Mouse (Mus musculus) lung, embryonic 14.5 days (tissue): ENCODE results near the gene Gkn3. TPM values are rescaled to one million over a fixed set of nuclear protein-coding genes. Genes with fewer than 3 reads are reported as not detected.
A peak's percentile ranks its signal among the peaks of the same experiment; 100 is the strongest.

ENCODE experiments used
- ATAC-seq: fragments of 200-750 bp; cut with Nextera tagmentation; 2 replicates; pipeline ENCODE4 v1.8.0; 2017; ENCODE audit warnings: mild to moderate bottlenecking, moderate TSS enrichment, moderate library complexity; ENCODE audit not compliant: insufficient read depth
- DNase-seq: peaks from one replicate; pipeline ENCODE4 v3.0.0-alpha.2; 2015
- H3K27ac ChIP-seq: fragments of 300-500 bp; sonication (generic); 2 replicates; pipeline ENCODE4 v1.5.1; 2014; ENCODE audit warnings: low read depth, mild to moderate bottlenecking, moderate library complexity
- H3K27me3 ChIP-seq: fragments of 300-500 bp; sonication (generic); 2 replicates; pipeline ENCODE4 v1.6.1; 2014; ENCODE audit warnings: low read length, control low read depth; ENCODE audit not compliant: insufficient read depth
- H3K36me3 ChIP-seq: fragments of 300-500 bp; sonication (generic); 2 replicates; pipeline ENCODE4 v1.6.1; 2014; ENCODE audit warnings: control low read depth; ENCODE audit not compliant: insufficient read depth
- H3K4me1 ChIP-seq: fragments of 300-500 bp; sonication (generic); 2 replicates; pipeline ENCODE4 v1.6.1; 2014; ENCODE audit warnings: antibody characterized with exemption, control low read depth; ENCODE audit not compliant: insufficient read depth
- H3K4me2 ChIP-seq: fragments of 300-500 bp; sonication (generic); 2 replicates; pipeline ENCODE4 v1.6.1; 2014; ENCODE audit warnings: mild to moderate bottlenecking
- H3K4me3 ChIP-seq: fragments of 300-500 bp; sonication (generic); 2 replicates; pipeline ENCODE4 v1.5.1; 2014; ENCODE audit warnings: low read depth, low read length
- H3K9ac ChIP-seq: fragments of 300-500 bp; sonication (generic); 2 replicates; pipeline ENCODE4 v1.6.1; 2014
- H3K9me3 ChIP-seq: fragments of 300-500 bp; sonication (generic); 2 replicates; pipeline ENCODE4 v1.6.1; 2016; ENCODE audit warnings: low read depth, low read length, control low read depth
- CTCF ChIP-seq: IDR thresholded peaks from 2 replicates; pipeline ENCODE4 v1.5.1; 2016; ENCODE audit warnings: antibody characterized with exemption, low read depth
- WGBS: fragments of 180-500 bp; shearing (Covaris S2); extraction: QIAGEN DNeasy Blood & Tissue Kit; methylation state at CpG from one replicate; pipeline ENCODE4 v1.1.7; 2014; 5-methylcytosine and 5-hydroxymethylcytosine counted together
- polyA plus RNA-seq: library from polyadenylated mRNA; unstranded; fragments of >200 nt; fragmentation: Nextera tagmentation; extraction: Ambion mirVana; gene quantifications from 2 replicates; pipeline ENCODE4 v1.2.1, GENCODE M21; 2014

Gkn3 gene
- polyA plus RNA-seq, 1 experiment from 2014 or later = 2.3 TPM

GRCm38 (mm10) chr6:87422304-87422703 lies 33.6 kb upstream of the Gkn3 start:
- Histone ChIP-seq H3K9ac (no peak overlapping the region), H3K27me3 (no peaks in the 10 kb centered on the region), H3K36me3 (no peaks in the 10 kb centered on the region), H3K4me1 (no peaks in the 10 kb centered on the region), H3K4me2 (no peak overlapping the region), H3K27ac (no peak overlapping the region), H3K9me3 (no peaks in the 10 kb centered on the region), H3K4me3 (no peak overlapping the region)
- DNase-seq (no peak), ATAC-seq (no peak)
- 43% methylated on average over 7 of the region's 7 CpGs for WGBS
- no peak for TF ChIP-seq CTCF

- Histone ChIP-seq H3K4me2 (no peak overlapping the region), H3K27me3 (no peaks in the 10 kb centered on the region), H3K9me3 (no peaks in the 10 kb centered on the region), H3K9ac (no peak overlapping the region), H3K4me3 (no peak overlapping the region), H3K36me3 (no peaks in the 10 kb centered on the region), H3K27ac (no peak overlapping the region), H3K4me1 (no peaks in the 10 kb centered on the region)
- ATAC-seq (no peak), DNase-seq (no peak)
- no peak for TF ChIP-seq CTCF
- 36% methylated on average over 3 of the region's 3 CpGs for WGBS
Measured at GRCm38 (mm10) chr6:87412011-87412410, 23.3 kb upstream of the Gkn3 start.

GRCm38 (mm10) chr6:87401456-87401855 lies 12.7 kb upstream of the Gkn3 start:
- no peaks in the 10 kb centered on the region for H3K36me3 ChIP-seq
- H3K9me3 ChIP-seq = no peaks in the 10 kb centered on the region
- DNase-seq (no peak), ATAC-seq (no peak)
- no peak for TF ChIP-seq CTCF
- no peak overlapping the region for H3K9ac ChIP-seq
- no peak overlapping the region for H3K4me3 ChIP-seq
- no peaks in the 10 kb centered on the region for H3K4me1 ChIP-seq
- H3K27me3 ChIP-seq = no peaks in the 10 kb centered on the region
- WGBS = 46% methylated on average over 6 of the region's 6 CpGs
- no peak overlapping the region for H3K4me2 ChIP-seq
- H3K27ac ChIP-seq = no peak overlapping the region

GRCm38 (mm10) chr6:87399886-87400566 lies 11.3 kb upstream of the Gkn3 start:
- H3K4me1 ChIP-seq = no peaks in the 10 kb centered on the region
- no peaks in the 10 kb centered on the region for H3K27me3 ChIP-seq
- peak; percentile 15 for DNase-seq
- no peaks in the 10 kb centered on the region for H3K9me3 ChIP-seq
- H3K4me2 ChIP-seq = no peak overlapping the region
- H3K36me3 ChIP-seq = no peaks in the 10 kb centered on the region
- H3K9ac ChIP-seq = no peak overlapping the region
- 53% methylated on average over 4 of the region's 4 CpGs for WGBS
- TF ChIP-seq CTCF = no peak
- H3K4me3 ChIP-seq = no peak overlapping the region
- no peak overlapping the region for H3K27ac ChIP-seq
- no peak for ATAC-seq

DNA sequence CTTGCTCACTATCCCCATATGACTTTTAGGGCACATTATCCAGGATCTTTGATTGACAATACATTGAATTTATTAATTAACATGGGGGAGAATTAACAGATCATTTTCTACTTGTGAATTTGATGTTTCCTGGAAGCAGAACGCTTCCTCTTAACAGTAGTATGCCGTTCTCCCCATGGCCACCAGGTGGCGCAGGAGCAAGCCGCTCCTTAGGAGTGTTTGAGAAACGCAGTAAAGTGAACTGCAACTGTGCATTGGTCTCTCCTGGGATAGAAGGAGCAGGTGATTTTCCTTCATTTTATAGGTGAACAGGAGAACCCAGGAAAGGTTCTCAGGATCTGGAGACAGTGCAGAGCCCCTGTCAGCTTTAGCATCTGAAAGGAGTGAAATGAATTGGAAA lies 10.4 kb upstream of the Gkn3 start:
- ATAC-seq (no peak), DNase-seq (peak; percentile 93)
- TF ChIP-seq CTCF = peak; percentile 97
- Histone ChIP-seq H3K27ac (no peak overlapping the region), H3K9ac (no peak overlapping the region), H3K4me1 (no peaks in the 10 kb centered on the region), H3K4me2 (no peak overlapping the region), H3K4me3 (no peak overlapping the region), H3K27me3 (no peaks in the 10 kb centered on the region), H3K9me3 (no peaks in the 10 kb centered on the region), H3K36me3 (no peaks in the 10 kb centered on the region)
- 3% methylated on average over 5 of the region's 5 CpGs for WGBS

DNA sequence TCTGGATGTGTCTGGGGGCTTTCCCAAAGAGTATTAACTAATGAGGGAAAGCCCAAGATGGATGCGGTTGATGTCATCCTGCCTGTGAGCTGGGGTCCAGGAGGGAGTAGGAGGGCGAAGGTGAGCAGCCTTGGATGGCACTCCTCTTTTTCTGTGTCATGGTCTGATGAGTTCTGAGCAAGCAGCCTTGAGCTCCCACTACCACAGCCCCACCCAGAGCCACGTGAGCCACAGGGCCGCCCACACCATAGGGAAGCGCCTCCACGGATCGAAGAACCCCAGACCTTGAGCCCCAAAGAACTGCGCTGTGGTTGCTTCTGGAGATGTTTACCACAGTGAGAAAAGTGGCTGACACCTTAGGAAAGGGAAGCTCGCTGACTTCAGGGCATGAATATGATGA lies 6.0 kb upstream of the Gkn3 start:
- 0 out of 2 replicates have a peak, but pooled peaks cover 3% of the 10 kb centered on the region for H3K4me1 ChIP-seq
- DNase-seq (no peak), ATAC-seq (no peak)
- no peak overlapping the region for H3K9ac ChIP-seq
- H3K4me3 ChIP-seq = no peak overlapping the region
- no peaks in the 10 kb centered on the region for H3K36me3 ChIP-seq
- no peaks in the 10 kb centered on the region for H3K9me3 ChIP-seq
- H3K4me2 ChIP-seq = no peak overlapping the region
- H3K27ac ChIP-seq = no peak overlapping the region
- no peaks in the 10 kb centered on the region for H3K27me3 ChIP-seq
- WGBS = 83% methylated on average over 9 of the region's 9 CpGs
- TF ChIP-seq CTCF = no peak

DNA sequence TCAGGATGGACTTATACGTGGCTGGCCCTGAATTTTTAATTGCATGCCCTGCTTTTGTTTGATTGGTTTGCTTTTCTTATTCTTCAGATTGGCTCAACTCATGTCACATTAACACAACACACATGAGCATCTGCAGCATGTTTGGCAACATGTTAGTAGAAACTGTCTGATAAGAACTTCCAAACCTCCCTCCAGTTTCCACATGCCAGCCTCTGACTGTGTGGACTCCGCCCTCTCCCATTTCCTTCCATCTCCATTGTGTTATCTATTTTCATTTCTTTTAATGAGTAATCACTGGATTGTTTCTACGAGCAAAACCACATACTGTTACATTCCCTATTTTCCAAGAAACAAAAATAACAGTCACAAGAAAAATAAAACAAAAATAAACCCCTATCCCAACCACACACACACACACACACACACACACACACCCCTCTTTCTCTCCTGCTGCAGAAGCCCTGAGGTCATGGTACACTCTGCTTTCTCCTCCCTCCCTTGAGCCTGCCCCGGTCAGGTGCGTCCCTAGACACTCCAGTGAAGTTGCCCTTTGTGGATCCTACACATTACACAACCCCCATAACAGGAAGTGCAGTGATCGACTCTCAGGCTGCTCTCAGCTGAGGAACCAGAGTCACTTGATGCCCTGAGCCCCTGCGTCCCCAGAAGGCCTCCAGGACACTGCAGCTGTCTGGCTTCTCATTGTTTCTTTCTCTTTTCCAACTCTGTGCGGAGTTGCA lies 4.9 kb upstream of the Gkn3 start:
- Histone ChIP-seq H3K27me3 (no peaks in the 10 kb centered on the region), H3K4me3 (no peak overlapping the region), H3K36me3 (no peaks in the 10 kb centered on the region), H3K9ac (no peak overlapping the region), H3K4me1 (0 out of 2 replicates have a peak, but pooled peaks cover 3% of the 10 kb centered on the region), H3K4me2 (no peak overlapping the region), H3K27ac (no peak overlapping the region), H3K9me3 (no peaks in the 10 kb centered on the region)
- WGBS = 60% methylated on average over 8 of the region's 8 CpGs
- DNase-seq = no peak
- no peak for TF ChIP-seq CTCF
- no peak for ATAC-seq
